Mouse (Mus musculus): ENCODE results near the gene Timp3.

The Timp3 gene

DNA sequence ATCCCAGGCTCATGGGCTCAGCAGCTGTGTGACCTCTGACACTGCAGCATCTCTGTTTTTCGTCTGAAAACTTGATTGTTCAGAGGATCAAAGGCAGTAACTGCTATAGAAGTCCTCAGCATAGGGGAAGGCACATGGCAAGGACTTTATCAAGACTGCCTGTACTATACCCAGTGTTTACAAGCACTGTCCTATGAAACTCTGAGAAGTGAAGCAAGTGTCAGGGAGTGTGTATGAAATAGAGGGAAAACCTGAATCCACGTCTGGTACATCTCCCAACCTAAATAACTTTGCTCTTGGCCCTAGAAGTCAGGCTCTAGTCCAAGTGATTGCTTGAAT lies 81.7 kb downstream of the Timp3 start:
- in situ Hi-C loops (cut with MboI, MseI) = no loop called here

DNA sequence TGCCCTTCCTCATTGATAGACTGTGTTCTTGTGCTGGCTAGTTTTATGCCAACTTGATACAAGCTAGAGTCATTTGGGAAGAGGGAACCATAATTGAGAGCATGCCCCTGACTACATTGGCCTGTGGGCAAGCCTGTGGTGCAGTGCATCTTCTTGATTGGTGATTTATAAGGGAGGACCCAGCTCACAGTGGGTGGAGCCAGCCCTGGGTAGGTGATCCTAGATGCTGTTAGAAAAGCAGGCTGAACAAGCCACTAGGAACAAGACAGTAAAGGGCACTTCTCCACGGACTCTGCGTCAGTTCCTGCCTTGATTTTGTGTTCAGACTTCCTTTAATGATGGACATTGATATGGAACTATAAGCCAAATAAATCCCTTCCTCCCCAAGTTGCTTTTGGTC lies 84.5 kb downstream of the Timp3 start:
- in situ Hi-C loops (cut with MboI, MseI) = no loop called here

DNA sequence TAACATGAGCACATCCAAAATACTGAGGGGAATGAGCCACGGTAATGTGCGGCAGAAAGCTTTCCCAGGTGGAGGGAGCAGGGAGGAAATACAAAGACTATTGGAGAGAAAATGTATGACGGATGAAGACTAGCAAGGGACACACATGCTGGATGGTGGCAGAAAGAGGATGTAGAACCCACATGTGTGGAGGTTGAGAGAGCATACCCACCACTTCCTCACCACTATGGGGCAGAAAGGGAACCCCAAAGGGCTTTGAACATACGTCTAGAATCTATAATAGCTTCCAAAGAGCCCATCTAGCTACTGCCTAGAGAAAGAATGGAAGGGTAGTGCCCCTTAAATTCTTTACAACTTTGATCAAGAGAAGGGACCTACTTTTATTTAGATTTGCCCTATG lies 85.5 kb downstream of the Timp3 start:
- in situ Hi-C loops (cut with MboI, MseI) = no loop called here

DNA sequence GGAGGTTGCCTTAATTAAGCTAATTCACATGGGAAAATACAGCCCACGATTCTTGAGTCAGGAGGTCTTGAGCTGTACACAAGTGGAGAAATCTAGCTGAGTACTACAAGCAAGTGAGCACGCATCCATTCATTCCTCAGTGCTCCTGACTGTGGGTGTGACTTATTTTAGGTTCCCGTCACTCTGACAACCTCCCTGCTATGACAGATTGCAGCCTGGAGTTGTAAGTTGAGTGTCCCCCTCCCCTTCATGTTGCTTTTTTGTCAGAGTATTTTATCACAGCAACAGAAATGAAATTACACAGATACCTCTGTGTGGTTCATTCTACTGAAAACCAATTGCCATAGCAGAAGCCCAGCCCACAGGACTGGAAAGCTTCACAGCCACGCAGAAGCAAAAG lies 86.1 kb downstream of the Timp3 start:
- in situ Hi-C loops (cut with MboI, MseI) = no loop called here

DNA sequence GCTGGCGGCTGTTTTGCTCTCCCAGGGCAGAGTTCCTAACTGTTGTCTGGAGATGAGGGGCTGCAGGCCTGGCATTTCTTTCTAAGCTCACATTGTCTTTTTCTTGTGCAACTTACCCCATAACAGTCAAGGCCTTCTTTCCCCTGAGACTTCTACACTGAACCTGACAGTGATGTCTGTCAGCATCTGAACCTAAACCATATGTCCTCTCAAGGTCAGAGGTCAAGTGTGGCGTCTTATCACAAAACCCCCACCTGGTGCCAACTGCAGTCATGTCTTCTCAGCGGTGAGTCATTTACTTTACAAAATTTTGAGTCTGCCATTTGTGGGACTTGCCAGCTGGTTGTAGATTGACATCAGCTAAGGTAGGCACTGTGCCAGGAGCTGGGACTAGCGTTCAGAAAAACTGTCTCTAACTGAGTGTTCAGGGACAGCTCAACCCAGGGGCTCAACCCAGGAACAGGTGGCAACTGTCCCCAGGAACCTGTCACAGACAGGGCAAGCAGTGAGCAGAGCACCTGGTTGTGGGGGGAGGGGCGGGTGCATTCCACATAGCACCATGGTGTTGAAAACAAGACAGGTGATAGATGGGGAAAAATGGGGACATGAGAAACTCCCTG lies 87.8 kb downstream of the Timp3 start:
- in situ Hi-C loops (cut with MboI, MseI) = no loop called here

GRCm38 (mm10) chr10:86388803-86389202 lies 88.6 kb downstream of the Timp3 start:
- in situ Hi-C loops (cut with MboI, MseI) = no loop called here

DNA sequence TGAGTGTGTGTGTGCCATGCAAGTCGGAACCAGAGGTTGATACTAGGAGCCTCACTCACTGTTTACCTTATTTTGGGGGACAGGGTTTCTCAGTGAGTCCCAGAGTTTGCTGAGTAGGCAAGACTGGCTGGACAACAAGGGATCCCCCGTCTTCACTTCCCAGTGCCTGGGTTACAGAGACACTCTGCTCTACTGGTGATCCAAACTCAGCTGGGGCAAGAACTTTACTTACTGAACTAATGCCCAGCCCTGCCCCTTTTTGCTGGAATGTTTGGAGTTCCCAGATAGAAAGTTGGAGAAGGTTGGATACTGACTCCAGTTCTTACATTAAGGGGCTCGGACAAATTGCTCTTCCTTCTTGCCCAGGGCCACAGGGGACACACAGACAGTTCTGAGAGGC lies 89.2 kb downstream of the Timp3 start:
- in situ Hi-C loops (cut with MboI, MseI) = no loop called here

GRCm38 (mm10) chr10:86389913-86390312 lies 89.7 kb downstream of the Timp3 start:
- in situ Hi-C loops (cut with MboI, MseI) = no loop called here

GRCm38 (mm10) chr10:86392399-86392798 lies 92.2 kb downstream of the Timp3 start:
- in situ Hi-C loops (cut with MboI, MseI) = no loop called here

DNA sequence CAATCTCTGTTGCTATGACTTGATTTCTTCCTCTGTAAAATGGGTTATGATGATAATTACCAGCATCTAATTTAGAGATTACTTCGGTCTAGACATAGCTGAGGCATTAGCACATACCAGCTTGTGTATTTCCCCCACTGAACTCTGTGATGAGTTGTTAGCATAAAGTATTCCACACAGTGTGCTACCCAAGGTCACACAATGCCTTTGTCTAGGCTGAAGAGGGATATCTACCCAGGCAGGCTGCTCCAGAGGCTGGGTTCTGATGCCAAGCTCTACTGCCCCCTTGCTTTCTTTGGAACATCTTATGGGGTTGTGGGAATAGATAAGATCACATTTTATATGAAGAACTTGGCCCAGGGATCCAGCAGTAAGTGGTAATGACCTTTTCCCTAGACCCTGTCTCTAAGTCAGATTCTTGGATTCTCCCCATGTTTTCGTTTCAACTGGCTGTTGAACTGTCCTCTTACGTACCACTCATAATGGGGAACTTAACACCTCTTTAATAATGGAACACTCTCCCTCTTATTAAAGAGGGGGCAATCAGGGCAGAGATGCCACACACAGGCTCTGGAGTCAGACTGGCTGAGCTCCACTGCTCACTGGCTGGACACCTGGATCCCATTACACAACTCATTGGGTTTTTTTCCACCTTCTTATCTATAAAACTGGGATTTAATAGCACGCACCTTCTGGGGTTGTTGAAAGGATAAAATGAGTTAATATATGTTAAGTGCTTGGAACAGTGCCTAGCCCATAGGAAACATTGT lies 97.6 kb downstream of the Timp3 start:
- in situ Hi-C loops (cut with MboI, MseI) = no loop called here

GRCm38 (mm10) chr10:86398347-86398720 lies 98.2 kb downstream of the Timp3 start:
- in situ Hi-C loops (cut with MboI, MseI) = no loop called here
